Mouse (Mus musculus): ENCODE data around the gene Calu. TPM values are rescaled to one million over a fixed set of nuclear protein-coding genes. Genes with fewer than 3 reads are reported as not detected.

The Calu gene
- polyA plus RNA-seq, 1 experiment from 2014 or later, result 354 TPM

Small RNA genes lying within 50 kb of the gene (microRNA-seq; reads per million reads assigned to microRNA genes)
- gene Gm26220 (not detected), gene Gm44354 (not detected)

Other genes with a start within 250 kb of the Calu start
- 22.8 and 28.8 TPM in 2 replicates for gene Rbm28, start 183.1 kb upstream of the Calu start, polyA plus RNA-seq (2015; fragmentation: Nextera tagmentation; extraction: Ambion mirVana)
- gene Prrt4, start 168.5 kb upstream of the Calu start, polyA plus RNA-seq (2015; fragmentation: Nextera tagmentation; extraction: Ambion mirVana), result 1.5 and 1.6 TPM in 2 replicates
- gene Impdh1, start 131.7 kb upstream of the Calu start, polyA plus RNA-seq (2015; fragmentation: Nextera tagmentation; extraction: Ambion mirVana), result 32.8 and 38.6 TPM in 2 replicates
- 22.0 and 29.8 TPM in 2 replicates for gene Hilpda, start 75.6 kb upstream of the Calu start, polyA plus RNA-seq (2015; fragmentation: Nextera tagmentation; extraction: Ambion mirVana)
- 0.33 TPM in 1 of 2 replicates, not detected in the other for gene Fam71f2, start 68.5 kb upstream of the Calu start, polyA plus RNA-seq (2015; fragmentation: Nextera tagmentation; extraction: Ambion mirVana)
- gene Fam71f1, start 28.9 kb upstream of the Calu start, polyA plus RNA-seq (2015; fragmentation: Nextera tagmentation; extraction: Ambion mirVana), result 0.08 TPM in 1 of 2 replicates, not detected in the other
- gene Opn1sw, start 40.4 kb downstream of the Calu start, polyA plus RNA-seq (2015; fragmentation: Nextera tagmentation; extraction: Ambion mirVana), result 0.55 and 0.70 TPM in 2 replicates
- gene Ccdc136, start 48.2 kb downstream of the Calu start, polyA plus RNA-seq (2015; fragmentation: Nextera tagmentation; extraction: Ambion mirVana), result 19.1 and 22.1 TPM in 2 replicates
- 39.1 and 43.9 TPM in 2 replicates for gene Flnc, start 85.2 kb downstream of the Calu start, polyA plus RNA-seq (2015; fragmentation: Nextera tagmentation; extraction: Ambion mirVana)
- gene Atp6v1f, start 119.6 kb downstream of the Calu start, polyA plus RNA-seq (2015; fragmentation: Nextera tagmentation; extraction: Ambion mirVana), result 187 and 202 TPM in 2 replicates
- gene Atp6v1fnb, start 123.4 kb downstream of the Calu start, polyA plus RNA-seq (2015; fragmentation: Nextera tagmentation; extraction: Ambion mirVana), result not detected in 2 replicates
- gene Kcp, start 159.9 kb downstream of the Calu start, polyA plus RNA-seq (2015; fragmentation: Nextera tagmentation; extraction: Ambion mirVana), result 7.3 and 12.5 TPM in 2 replicates
- gene Irf5, start 178.6 kb downstream of the Calu start, polyA plus RNA-seq (2015; fragmentation: Nextera tagmentation; extraction: Ambion mirVana), result 4.5 and 8.6 TPM in 2 replicates

Data from heart, embryonic 15.5 days (tissue).